Mouse (Mus musculus) urinary bladder, adult 18-20 months (tissue): ENCODE measurements around the gene Glrx.

Experiments used
- DNase-seq, 2 experiments: peaks; one replicate each; pipeline ENCODE4 v3.0.0; 2022; ENCODE audit warnings: low spot score in 2 of 2, mixed read lengths in 2 of 2

Glrx gene

DNA sequence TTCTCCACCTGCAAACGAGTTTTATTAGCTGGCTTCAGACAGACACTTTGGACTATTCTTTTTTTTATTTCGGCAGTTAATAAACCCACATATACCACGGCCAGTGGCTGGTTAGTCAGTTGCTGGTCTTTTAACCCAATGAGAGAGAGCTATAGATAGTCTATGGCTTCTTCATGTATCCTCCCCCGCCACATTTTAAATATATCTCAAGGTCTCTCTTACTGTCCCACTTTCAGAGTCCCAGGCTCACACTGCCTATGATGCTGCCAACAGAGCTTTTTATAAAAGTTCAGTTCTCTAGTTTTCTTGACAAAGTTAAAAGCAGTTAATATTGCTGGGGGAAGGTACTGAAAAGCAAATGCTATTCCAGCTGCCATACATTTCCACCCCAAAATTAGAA, 52.2 kb downstream of the Glrx start:
- no peak for DNase-seq

- DNase-seq, result no peak
Measured at GRCm38 (mm10) chr13:75892291-75892690, 52.6 kb downstream of the Glrx start.

GRCm38 (mm10) chr13:75892876-75893275, 53.2 kb downstream of the Glrx start:
- DNase-seq, result no peak
